Mouse (Mus musculus) liver, embryonic 15.5 days (tissue): Measurements from ENCODE around the gene Appbp2. TPM values are rescaled to one million over a fixed set of nuclear protein-coding genes. Genes with fewer than 3 reads are reported as not detected.

Experiments
- ATAC-seq: fragments of 200-750 bp; cut with Nextera tagmentation; 2 replicates; pipeline ENCODE4 v1.8.0; 2017; ENCODE audit warnings: moderate number of reproducible peaks, mild to moderate bottlenecking, moderate library complexity; ENCODE audit not compliant: insufficient read depth
- H3K27ac ChIP-seq: fragments of 300-500 bp; sonication (generic); replicated peaks from 2 replicates; pipeline ENCODE4 v1.5.1; 2015; ENCODE audit warnings: mild to moderate bottlenecking, inconsistent platforms
- H3K27me3 ChIP-seq: fragments of 300-500 bp; sonication (generic); 2 replicates; pipeline ENCODE4 v1.6.1; 2015; ENCODE audit warnings: mild to moderate bottlenecking, inconsistent platforms
- H3K36me3 ChIP-seq: fragments of 300-500 bp; sonication (generic); replicated peaks from 2 replicates; pipeline ENCODE4 v1.6.1; 2015; ENCODE audit warnings: moderate library complexity, mild to moderate bottlenecking, inconsistent platforms
- H3K4me1 ChIP-seq: fragments of 300-500 bp; sonication (generic); replicated peaks from 2 replicates; pipeline ENCODE4 v1.6.1; 2015; ENCODE audit warnings: inconsistent platforms
- H3K4me2 ChIP-seq: fragments of 300-500 bp; sonication (generic); 2 replicates; pipeline ENCODE4 v1.6.1; 2015; ENCODE audit warnings: moderate library complexity, mild to moderate bottlenecking, inconsistent platforms
- H3K4me3 ChIP-seq: fragments of 300-500 bp; sonication (generic); replicated peaks from 2 replicates; pipeline ENCODE4 v1.5.1; 2015; ENCODE audit warnings: mild to moderate bottlenecking, inconsistent platforms
- H3K9ac ChIP-seq: fragments of 300-500 bp; sonication (generic); 2 replicates; pipeline ENCODE4 v1.6.1; 2015; ENCODE audit warnings: moderate library complexity, mild to moderate bottlenecking, inconsistent platforms
- H3K9me3 ChIP-seq: fragments of 300-500 bp; sonication (generic); replicated peaks from 2 replicates; pipeline ENCODE4 v1.6.1; 2016; ENCODE audit warnings: inconsistent platforms
- WGBS: fragments of 180-500 bp; shearing (Covaris S2); methylation state at CpG from one replicate; pipeline ENCODE4 v1.1.7; 2015; ENCODE audit warnings: mixed read lengths; ENCODE audit not compliant: insufficient replicate concordance; 5-methylcytosine and 5-hydroxymethylcytosine counted together
- polyA plus RNA-seq: library from polyadenylated mRNA; unstranded; fragments of >200 nt; fragmentation: Nextera tagmentation; extraction: Ambion mirVana; gene quantifications from 2 replicates; pipeline ENCODE4 v1.2.1, GENCODE M21; 2015

Gene Appbp2
- polyA plus RNA-seq, 1 experiment from 2014 or later, result 12.5 TPM

- no peak overlapping the region for H3K4me3 ChIP-seq
- no peaks in the 10 kb centered on the region for H3K27me3 ChIP-seq
- WGBS, result 81% methylated on average over 3 of the region's 3 CpGs
- H3K27ac ChIP-seq, result no peak overlapping the region
- 0 out of 2 replicates have a peak, but pooled peaks cover 7% of the 10 kb centered on the region for H3K4me1 ChIP-seq
- H3K36me3 ChIP-seq, result no peaks in the 10 kb centered on the region; the same call in 1 of the 2 replicates
- H3K9ac ChIP-seq, result no peak overlapping the region
- ATAC-seq, result no peak
- no peak overlapping the region for H3K4me2 ChIP-seq
- H3K9me3 ChIP-seq, result no peaks in the 10 kb centered on the region
These were observed 11.7 kb downstream of the Appbp2 start for GRCm38 (mm10) chr11:85223248-85223647.

DNA sequence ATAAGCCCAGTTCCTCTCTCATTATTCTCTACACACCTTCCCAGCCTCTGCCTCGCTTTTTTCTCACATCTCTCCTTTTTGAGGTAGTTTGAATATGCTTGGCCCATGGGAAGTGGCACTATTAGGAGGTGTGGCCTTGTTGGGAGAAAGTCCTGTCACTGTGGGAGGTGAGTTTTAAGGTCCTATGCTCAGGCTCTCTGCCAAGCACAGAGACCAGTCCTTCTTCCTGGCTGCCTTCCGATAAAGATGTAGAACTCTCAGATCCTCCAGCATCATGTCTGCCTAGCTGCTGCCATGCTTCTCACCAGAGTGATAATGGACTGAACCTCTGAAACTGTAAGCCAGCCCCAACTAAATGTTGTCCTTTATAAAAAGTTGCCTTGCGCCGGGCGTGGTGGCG lies 12.4 kb downstream of the Appbp2 start:
- Histone ChIP-seq H3K27ac (no peak overlapping the region), H3K4me1 (0 out of 2 replicates have a peak, but pooled peaks cover 6% of the 10 kb centered on the region), H3K4me3 (no peak overlapping the region), H3K9ac (no peak overlapping the region), H3K9me3 (no peaks in the 10 kb centered on the region), H3K4me2 (no peak overlapping the region), H3K36me3 (no peaks in the 10 kb centered on the region; the same call in 1 of the 2 replicates), H3K27me3 (no peaks in the 10 kb centered on the region)
- ATAC-seq, result no peak
- WGBS, result 90% methylated on average over 6 of the region's 6 CpGs

- Histone ChIP-seq H3K36me3 (peaks cover 19% of the 10 kb centered on the region), H3K27me3 (no peaks in the 10 kb centered on the region), H3K4me3 (no peak overlapping the region), H3K9ac (no peak overlapping the region), H3K4me2 (no peak overlapping the region), H3K4me1 (0 out of 2 replicates have a peak, but pooled peaks cover 6% of the 10 kb centered on the region), H3K27ac (no peak overlapping the region), H3K9me3 (no peaks in the 10 kb centered on the region)
- WGBS, result 70% methylated on average over 3 of the region's 3 CpGs
- ATAC-seq, result no peak
These were observed 15.9 kb downstream of the Appbp2 start for GRCm38 (mm10) chr11:85219014-85219413.

DNA sequence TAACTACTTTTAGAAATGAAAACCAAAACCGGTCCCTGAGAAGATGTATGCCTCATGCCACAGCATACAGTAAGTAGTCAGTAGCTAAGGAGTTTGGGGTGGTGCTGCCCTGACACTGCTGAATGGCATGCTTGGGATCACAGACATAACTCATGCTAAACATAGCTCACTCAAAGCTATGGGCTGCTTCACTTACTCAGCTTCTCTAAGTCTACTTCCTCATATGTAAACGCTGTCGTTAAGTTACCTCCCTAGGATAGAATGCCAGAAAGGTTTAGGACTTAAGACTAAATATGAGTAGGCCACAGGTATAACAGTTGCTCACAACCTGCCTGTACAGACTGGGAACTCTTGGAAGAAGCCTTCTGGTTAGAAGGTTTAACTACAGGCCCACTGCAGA lies 20.3 kb downstream of the Appbp2 start:
- H3K27me3 ChIP-seq, result no peaks in the 10 kb centered on the region
- no peaks in the 10 kb centered on the region for H3K9me3 ChIP-seq
- peaks cover 50% of the 10 kb centered on the region for H3K36me3 ChIP-seq
- H3K27ac ChIP-seq, result no peak overlapping the region
- ATAC-seq, result no peak
- H3K9ac ChIP-seq, result no peak overlapping the region
- H3K4me3 ChIP-seq, result no peak overlapping the region
- WGBS, result 65% methylated on average over 3 of the region's 3 CpGs
- no peak overlapping the region for H3K4me2 ChIP-seq
- H3K4me1 ChIP-seq, result peaks cover 4% of the 10 kb centered on the region

DNA sequence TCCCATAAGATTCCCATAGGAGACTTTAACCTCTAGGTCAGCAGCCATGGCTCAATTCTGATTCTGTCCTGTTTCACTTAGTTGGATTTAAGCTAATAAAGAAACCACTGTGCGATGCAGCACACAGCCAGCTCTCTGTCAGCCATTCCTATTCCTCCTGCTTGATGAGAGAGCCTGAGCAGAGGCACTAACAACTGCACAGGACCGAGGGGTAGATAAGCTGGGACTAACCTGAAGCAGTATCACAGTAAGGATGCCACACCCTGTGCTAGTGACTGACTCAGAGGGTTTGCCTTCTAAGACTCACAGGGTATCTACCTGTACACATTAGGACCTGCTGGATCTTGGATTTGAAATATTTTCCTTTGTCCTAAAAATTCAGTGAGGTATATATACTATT lies 21.7 kb downstream of the Appbp2 start:
- Histone ChIP-seq H3K4me2 (no peak overlapping the region), H3K9me3 (no peaks in the 10 kb centered on the region), H3K9ac (no peak overlapping the region), H3K4me3 (no peak overlapping the region), H3K27me3 (no peaks in the 10 kb centered on the region), H3K27ac (no peak overlapping the region), H3K4me1 (peaks cover 4% of the 10 kb centered on the region), H3K36me3 (peaks cover 63% of the 10 kb centered on the region)
- ATAC-seq, result no peak
- 54% methylated on average over 2 of the region's 2 CpGs for WGBS

GRCm38 (mm10) chr11:85211151-85211550 lies 23.8 kb downstream of the Appbp2 start:
- Histone ChIP-seq H3K27ac (no peak overlapping the region), H3K36me3 (peaks cover 81% of the 10 kb centered on the region), H3K4me3 (no peak overlapping the region), H3K9me3 (no peaks in the 10 kb centered on the region), H3K4me2 (no peak overlapping the region), H3K9ac (no peak overlapping the region), H3K4me1 (peaks cover 4% of the 10 kb centered on the region), H3K27me3 (no peaks in the 10 kb centered on the region)
- WGBS, result 80% methylated on average over 2 of the region's 2 CpGs
- no peak for ATAC-seq

- H3K4me1 ChIP-seq, result no peaks in the 10 kb centered on the region
- H3K36me3 ChIP-seq, result peaks cover 77% of the 10 kb centered on the region
- no peaks in the 10 kb centered on the region for H3K27me3 ChIP-seq
- ATAC-seq, result no peak
- no peak overlapping the region for H3K4me3 ChIP-seq
- H3K9ac ChIP-seq, result no peak overlapping the region
- H3K27ac ChIP-seq, result no peak overlapping the region
- H3K9me3 ChIP-seq, result no peaks in the 10 kb centered on the region
- no peak overlapping the region for H3K4me2 ChIP-seq
These were observed 28.7 kb downstream of the Appbp2 start for GRCm38 (mm10) chr11:85206231-85206630.

- WGBS, result 66% methylated on average over 2 of the region's 2 CpGs
- Histone ChIP-seq H3K4me3 (no peak overlapping the region), H3K4me2 (no peak overlapping the region), H3K27me3 (no peaks in the 10 kb centered on the region), H3K9me3 (no peaks in the 10 kb centered on the region), H3K9ac (no peak overlapping the region), H3K27ac (no peak overlapping the region), H3K36me3 (peaks cover 86% of the 10 kb centered on the region), H3K4me1 (no peaks in the 10 kb centered on the region)
- no peak for ATAC-seq
These were observed 36.0 kb downstream of the Appbp2 start for GRCm38 (mm10) chr11:85198906-85199305.

DNA sequence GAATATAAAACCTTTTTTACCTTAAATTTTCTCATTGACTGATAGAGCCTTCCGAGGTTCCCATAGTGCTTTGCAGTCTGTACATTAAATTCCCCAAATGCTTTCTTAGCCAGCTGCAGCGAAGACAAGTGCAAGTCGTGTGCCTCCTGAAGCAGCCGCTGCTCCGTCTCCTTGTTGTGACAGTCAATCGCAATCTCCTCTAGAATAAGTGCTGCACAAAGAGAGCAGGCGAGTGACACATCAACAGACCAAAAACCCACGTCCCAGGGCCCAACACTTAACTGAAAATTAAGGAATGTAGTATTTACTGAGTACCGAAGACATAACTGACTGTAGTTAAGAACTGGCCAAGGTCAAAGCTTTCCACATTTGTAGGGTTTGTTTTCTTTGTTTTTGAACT lies 38.9 kb downstream of the Appbp2 start:
- Histone ChIP-seq H3K27ac (no peak overlapping the region), H3K36me3 (peaks cover 85% of the 10 kb centered on the region), H3K4me3 (no peak overlapping the region), H3K9me3 (no peaks in the 10 kb centered on the region), H3K4me2 (no peak overlapping the region), H3K27me3 (no peaks in the 10 kb centered on the region), H3K9ac (no peak overlapping the region), H3K4me1 (no peaks in the 10 kb centered on the region)
- WGBS, result 79% methylated on average over 9 of the region's 9 CpGs
- ATAC-seq, result no peak

DNA sequence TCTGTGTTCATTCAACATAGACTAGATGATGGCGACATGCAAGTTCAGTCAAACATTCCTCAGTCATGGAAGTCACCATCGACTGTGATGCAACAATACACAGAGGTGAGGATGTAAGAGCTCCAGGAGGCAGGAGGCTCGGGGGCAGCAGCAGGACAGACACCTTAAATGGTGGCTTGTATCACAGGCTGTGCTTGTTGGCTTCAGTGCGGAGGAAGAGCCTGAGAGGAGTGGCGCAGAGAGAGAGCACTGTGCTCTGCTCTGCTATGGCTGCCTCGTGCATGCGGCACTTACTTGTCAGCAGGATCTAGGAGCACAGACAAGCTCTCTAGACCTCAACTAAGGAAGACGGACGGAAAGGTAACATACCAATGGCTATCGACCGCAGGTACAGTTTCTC lies 40.7 kb downstream of the Appbp2 start:
- Histone ChIP-seq H3K4me3 (no peak overlapping the region), H3K36me3 (peaks cover 73% of the 10 kb centered on the region), H3K4me1 (0 out of 2 replicates have a peak, but pooled peaks cover under 1% of the 10 kb centered on the region), H3K9ac (no peak overlapping the region), H3K4me2 (no peak overlapping the region), H3K9me3 (no peaks in the 10 kb centered on the region), H3K27me3 (no peaks in the 10 kb centered on the region), H3K27ac (no peak overlapping the region)
- ATAC-seq, result no peak
- 82% methylated on average over 11 of the region's 11 CpGs for whole genome bisulfite sequencing

- H3K36me3 ChIP-seq, result peaks cover 53% of the 10 kb centered on the region
- H3K4me2 ChIP-seq, result no peak overlapping the region
- ATAC-seq, result no peak
- H3K4me3 ChIP-seq, result no peak overlapping the region
- H3K4me1 ChIP-seq, result peaks cover 9% of the 10 kb centered on the region
- WGBS, result 85% methylated on average over 12 of the region's 12 CpGs
- no peak overlapping the region for H3K9ac ChIP-seq
- H3K9me3 ChIP-seq, result no peaks in the 10 kb centered on the region
- H3K27me3 ChIP-seq, result no peaks in the 10 kb centered on the region
- no peak overlapping the region for H3K27ac ChIP-seq
These were observed 44.2 kb downstream of the Appbp2 start for GRCm38 (mm10) chr11:85190741-85191140.

GRCm38 (mm10) chr11:85189110-85189509 lies 45.8 kb downstream of the Appbp2 start:
- H3K4me2 ChIP-seq, result no peak overlapping the region
- no peak overlapping the region for H3K4me3 ChIP-seq
- H3K4me1 ChIP-seq, result peaks cover 9% of the 10 kb centered on the region
- WGBS, result 26% methylated on average over 4 of the region's 4 CpGs
- H3K27ac ChIP-seq, result no peak overlapping the region
- H3K36me3 ChIP-seq, result peaks cover 37% of the 10 kb centered on the region
- no peaks in the 10 kb centered on the region for H3K27me3 ChIP-seq
- ATAC-seq, result peak; percentile 65
- H3K9ac ChIP-seq, result no peak overlapping the region
- no peaks in the 10 kb centered on the region for H3K9me3 ChIP-seq
